25 mouse cellular contexts compared by ENCODE assay signal in the genomic region with DNA sequence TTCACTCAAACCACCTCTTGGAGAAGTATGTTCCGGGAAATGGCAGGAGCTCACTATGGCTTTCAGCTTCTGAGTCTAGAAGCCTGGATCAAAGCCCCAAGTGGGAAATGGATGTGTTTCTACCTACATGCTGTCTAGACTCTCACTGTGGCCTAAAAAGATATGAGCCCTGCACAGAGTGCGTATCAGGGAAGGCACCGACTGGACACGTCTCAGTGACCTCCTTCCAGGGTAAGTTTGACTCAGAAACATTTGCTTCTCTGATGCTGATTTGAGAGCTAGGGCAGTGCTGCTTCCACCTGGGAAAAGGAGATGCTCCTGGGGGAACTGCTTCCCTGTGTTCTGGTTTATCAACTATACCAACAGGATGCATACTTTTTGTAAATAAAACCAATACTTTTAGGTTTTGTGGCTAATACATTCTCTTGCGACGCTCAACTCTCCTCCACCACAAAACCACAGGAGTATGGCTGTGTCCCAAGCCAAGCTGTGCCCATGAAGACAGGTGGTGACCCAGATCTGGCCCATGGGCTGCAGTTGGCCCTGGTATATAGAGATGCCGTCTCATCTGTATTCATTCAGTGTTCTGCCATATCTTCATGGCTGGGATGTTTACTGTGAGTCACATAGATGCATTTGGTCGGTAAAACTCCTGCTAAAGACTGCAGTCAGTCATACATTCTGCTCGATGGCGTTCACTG. TPM values are rescaled to one million over a fixed set of nuclear protein-coding genes. Genes with fewer than 3 reads are reported as not detected.
DNase-seq lines count a peak whose midpoint lies in the region; ATAC-seq and TF ChIP-seq lines count a peak whose summit lies in the region.
"Had no signal": no experiment of that assay in that cellular context is flagged by ENCODE, and none has a peak within 500 bp of the region (broad histone marks: within the 10 kb centered on the region; RNA-seq: fewer than 3 reads in every experiment).

No protein-coding gene starts in this region.

- no peaks in the 10 kb centered on the region for H3K36me3 ChIP-seq in testis, adult 2 months (ENCODE audit: control insufficient read depth, insufficient read depth, low read length)
- peaks cover 5% of the 10 kb centered on the region; the same call in 1 of the 2 replicates for H3K36me3 ChIP-seq in kidney, embryonic 14.5 days (ENCODE audit: control insufficient read depth, insufficient read depth, low read length)
- H3K36me3 ChIP-seq: embryonic facial prominence, embryonic 12.5 days had no signal

- peaks cover 8% of the 10 kb centered on the region for H3K4me1 ChIP-seq in testis, adult 2 months (ENCODE audit: control insufficient read depth, insufficient read depth, low read length)
- no peaks in the 10 kb centered on the region for H3K4me1 ChIP-seq in kidney, embryonic 14.5 days (ENCODE audit: control insufficient read depth, insufficient read depth, low read length)
- H3K4me1 ChIP-seq: embryonic facial prominence, embryonic 12.5 days; forebrain, embryonic 15.5 days; intestine, embryonic 15.5 days; limb, embryonic 13.5 days; midbrain, embryonic 12.5 days; neural tube, embryonic 13.5 days; stomach, embryonic 15.5 days had no signal

- H3K9me3 ChIP-seq in kidney, embryonic 14.5 days (ENCODE audit: control insufficient read depth, low read length), result no peaks in the 10 kb centered on the region
- H3K9me3 ChIP-seq: embryonic facial prominence, embryonic 12.5 days; forebrain, embryonic 15.5 days; heart, embryonic 13.5 days; intestine, embryonic 15.5 days; kidney, embryonic 15.5 days; limb, embryonic 13.5 days; liver, embryonic 13.5 days; midbrain, embryonic 12.5 days; neural tube, embryonic 13.5 days; stomach, embryonic 15.5 days had no signal

- H3K4me3 ChIP-seq in testis, adult 2 months (ENCODE audit: control insufficient read depth, low read depth, low read length), result peak overlapping the region; percentile 83
- no peak overlapping the region for H3K4me3 ChIP-seq in kidney, embryonic 14.5 days (ENCODE audit: low read length)
- H3K4me3 ChIP-seq: embryonic facial prominence, embryonic 12.5 days; forebrain, embryonic 15.5 days; heart, embryonic 13.5 days; intestine, embryonic 15.5 days; kidney, embryonic 15.5 days; limb, embryonic 13.5 days; liver, embryonic 13.5 days; midbrain, embryonic 12.5 days; neural tube, embryonic 13.5 days; stomach, embryonic 15.5 days had no signal

- no peak for TF ChIP-seq CTCF in testis, adult 2 months (IDR thresholded peaks at IDR 0.05; ENCODE audit: control insufficient read depth, insufficient read depth, insufficient replicate concordance, low read depth, low read length)

- no peak overlapping the region for H3K27ac ChIP-seq in testis, adult 2 months (ENCODE audit: control insufficient read depth, insufficient read depth, low read depth, low read length)
- H3K27ac ChIP-seq in kidney, embryonic 14.5 days (ENCODE audit: low read depth, low read length), result no peak overlapping the region
- H3K27ac ChIP-seq: embryonic facial prominence, embryonic 12.5 days; forebrain, embryonic 15.5 days; heart, embryonic 13.5 days; hindbrain, embryonic 14.5 days; intestine, embryonic 15.5 days; kidney, embryonic 15.5 days; limb, embryonic 13.5 days; liver, embryonic 13.5 days; midbrain, embryonic 12.5 days; neural tube, embryonic 13.5 days; stomach, embryonic 15.5 days had no signal

- H3K4me2 ChIP-seq in kidney, embryonic 14.5 days (replicated peaks; ENCODE audit: low read depth, low read length), result no peak overlapping the region
- H3K4me2 ChIP-seq: embryonic facial prominence, embryonic 12.5 days; forebrain, embryonic 15.5 days; heart, embryonic 13.5 days; hindbrain, embryonic 14.5 days; intestine, embryonic 15.5 days; kidney, embryonic 15.5 days; limb, embryonic 13.5 days; liver, embryonic 13.5 days; lung, embryonic 14.5 days; midbrain, embryonic 12.5 days; neural tube, embryonic 13.5 days; stomach, embryonic 15.5 days had no signal

- no peak for DNase-seq in testis, postnatal 10 days (ENCODE audit: low spot score)
- peak; percentile 82 for DNase-seq in cerebellum, adult 11-12 months
- DNase-seq in cerebellum, postnatal 14 days, result peak; percentile 80 to 84
- no peak for DNase-seq in right cerebral cortex, adult 18-20 months
- no peak for DNase-seq in heart, adult 11 months
- DNase-seq: adrenal gland, postnatal 10 days; layer of hippocampus, postnatal 36 days; liver, embryonic 13.5 days; lung, embryonic 14.5 days; lung, postnatal 36 days; thymus, postnatal 14 days had no signal

- H3K9ac ChIP-seq in kidney, embryonic 14.5 days (ENCODE audit: low read depth, low read length), result no peak overlapping the region
- H3K9ac ChIP-seq: embryonic facial prominence, embryonic 12.5 days; forebrain, embryonic 15.5 days; heart, embryonic 13.5 days; hindbrain, embryonic 14.5 days; intestine, embryonic 15.5 days; kidney, embryonic 15.5 days; limb, embryonic 13.5 days; liver, embryonic 13.5 days; lung, embryonic 14.5 days; midbrain, embryonic 12.5 days; neural tube, embryonic 13.5 days; stomach, embryonic 15.5 days had no signal

- peak; percentile 87 for ATAC-seq in megakaryocyte-erythroid progenitor cell, adult 5-6 weeks (replicated peaks; ENCODE audit: low FRiP score, low TSS enrichment, poor library complexity, severe bottlenecking)
- ATAC-seq in kidney, embryonic 14.5 days (ENCODE audit: low FRiP score, low TSS enrichment), result no peak
- ATAC-seq: activated CD4-positive, CD25-positive, alpha-beta regulatory T cell, adult 4 months; forebrain, embryonic 15.5 days; intestine, embryonic 15.5 days had no signal

- H3K27me3 ChIP-seq in testis, adult 2 months (ENCODE audit: control insufficient read depth, insufficient read depth, low read length), result no peaks in the 10 kb centered on the region
- no peaks in the 10 kb centered on the region for H3K27me3 ChIP-seq in kidney, embryonic 14.5 days (ENCODE audit: control insufficient read depth, insufficient read depth, low read length)
- H3K27me3 ChIP-seq: embryonic facial prominence, embryonic 12.5 days; forebrain, embryonic 15.5 days; heart, embryonic 13.5 days; intestine, embryonic 15.5 days; kidney, embryonic 15.5 days; limb, embryonic 13.5 days; liver, embryonic 13.5 days; midbrain, embryonic 12.5 days; neural tube, embryonic 13.5 days; stomach, embryonic 15.5 days had no signal

- 92% methylated on average over 10 of the region's 10 CpGs for WGBS in kidney, embryonic 14.5 days

- TF ChIP-seq POLR2A in testis, adult 2 months (IDR thresholded peaks at IDR 0.05; ENCODE audit: control insufficient read depth, low read depth, low read length), result no peak

RNA-seq across cellular contexts. Expression of a gene that starts 36.9 kb away (rescaled TPM):
- polyA plus RNA-seq in testis, adult 2 months (2012; rRNA removed), result 8.5 and 9.8 TPM in 2 replicates
- total RNA-seq in megakaryocyte-erythroid progenitor cell, adult 5-6 weeks (2014; fragmentation: Nextera tagmentation), result 108 and 111 TPM in 2 replicates
- total RNA-seq in megakaryocyte-erythroid progenitor cell, adult 5-6 weeks (2017), result 91.3 and 139 TPM in 2 replicates
- polyA plus RNA-seq in kidney, embryonic 14.5 days (2014; fragmentation: Nextera tagmentation; extraction: Ambion mirVana), result 36.1 and 67.9 TPM in 2 replicates

Comparison
In these comparisons a context has a peak if more than half of its experiments do, and no peak if none do; other contexts are left out.
1. DNase-seq: peak in cerebellum, adult 11-12 months (single experiment) and cerebellum, postnatal 14 days (2 of 2); none in testis, postnatal 10 days (single experiment), right cerebral cortex, adult 18-20 months (single experiment) and heart, adult 11 months (single experiment).